Mouse (Mus musculus): ENCODE measurements at regions not wholly inside any gene's neighbourhood (a gene's known extent, or its start where the extent isn't known, plus 50 kb on each side); places are given as distances from the start of the nearest gene placed in this dataset.
"Not testable (repeated sequence)": the region's sequence is repeated elsewhere in the genome, so short reads cannot be mapped to it uniquely, and the experiment has no call there.

- no peak for DNase-seq (ENCODE audit: extremely low spot score, low spot score)
These were observed 987.6 kb upstream of the Gm38303 start for GRCm38 (mm10) chr3:11323101-11323500.

GRCm38 (mm10) chr3:11293001-11293400, 957.5 kb upstream of the Gm38303 start:
- Histone ChIP-seq H3K27me3 (ENCODE audit: poor library complexity, severe bottlenecking) (no peaks in the 10 kb centered on the region), H3K36me3 (replicated peaks) (no peaks in the 10 kb centered on the region), H3K4me3 (no peak overlapping the region), H3K4me1 (no peaks in the 10 kb centered on the region), H3K27ac (no peak overlapping the region), H3K9me3 (no peaks in the 10 kb centered on the region)
- 85% methylated on average over 3 of the region's 3 CpGs for WGBS
- DNase-seq (ENCODE audit: extremely low spot score, low spot score), result no peak

More at GRCm38 (mm10) chr3:11323101-11323500, 987.6 kb upstream of the Gm38303 start:
- no peaks in the 10 kb centered on the region for H3K9me3 ChIP-seq
- no peaks in the 10 kb centered on the region for H3K36me3 ChIP-seq (replicated peaks)
- 76% methylated on average over 2 of the region's 2 CpGs for WGBS
- H3K27me3 ChIP-seq (ENCODE audit: poor library complexity, severe bottlenecking), result no peaks in the 10 kb centered on the region
- H3K4me1 ChIP-seq, result no peaks in the 10 kb centered on the region
- no peak overlapping the region for H3K4me3 ChIP-seq
- no peak overlapping the region for H3K27ac ChIP-seq

GRCm38 (mm10) chr3:11261052-11261451, 925.6 kb upstream of the Gm38303 start:
- no peak overlapping the region for H3K27ac ChIP-seq
- H3K9me3 ChIP-seq, result no peaks in the 10 kb centered on the region
- no peaks in the 10 kb centered on the region for H3K4me1 ChIP-seq
- H3K4me3 ChIP-seq, result no peak overlapping the region
- no peak for DNase-seq (ENCODE audit: extremely low spot score, low spot score)
- no peaks in the 10 kb centered on the region for H3K27me3 ChIP-seq (ENCODE audit: poor library complexity, severe bottlenecking)
- H3K36me3 ChIP-seq (replicated peaks), result no peaks in the 10 kb centered on the region
- 92% methylated on average over 3 of the region's 3 CpGs for WGBS

GRCm38 (mm10) chr3:11213996-11214395, 878.5 kb upstream of the Gm38303 start:
- H3K4me1 ChIP-seq, result peaks cover 25% of the 10 kb centered on the region
- no peak for DNase-seq (ENCODE audit: extremely low spot score, low spot score)
- H3K36me3 ChIP-seq (replicated peaks), result no peaks in the 10 kb centered on the region
- H3K27me3 ChIP-seq (ENCODE audit: poor library complexity, severe bottlenecking), result no peaks in the 10 kb centered on the region
- H3K4me3 ChIP-seq, result no peak overlapping the region
- peak overlapping the region; percentile 78 for H3K27ac ChIP-seq
- H3K9me3 ChIP-seq, result no peaks in the 10 kb centered on the region
- WGBS, result 87% methylated on average over 2 of the region's 2 CpGs

GRCm38 (mm10) chr3:11212921-11213648, 877.6 kb upstream of the Gm38303 start:
- not testable (repeated sequence) for H3K27me3 ChIP-seq (ENCODE audit: poor library complexity, severe bottlenecking); H3K4me3 ChIP-seq; H3K36me3 ChIP-seq (replicated peaks); H3K9me3 ChIP-seq
- Histone ChIP-seq H3K4me1 (peaks cover 25% of the 10 kb centered on the region), H3K27ac (peak overlapping the region; percentile 78)
- DNase-seq (ENCODE audit: extremely low spot score, low spot score), result peak; percentile 28
- WGBS, result 45% methylated on average over 9 of the region's 9 CpGs

- H3K9me3 ChIP-seq, H3K4me3 ChIP-seq: not testable (repeated sequence)
- 29% methylated on average over 4 of the region's 4 CpGs for WGBS
These were observed 876.9 kb upstream of the Gm38303 start for GRCm38 (mm10) chr3:11212290-11212912.

GRCm38 (mm10) chr3:11210920-11211811, 875.7 kb upstream of the Gm38303 start:
- not testable (repeated sequence) for DNase-seq (ENCODE audit: extremely low spot score, low spot score); H3K36me3 ChIP-seq (replicated peaks)

More at GRCm38 (mm10) chr3:11212290-11212912, 876.9 kb upstream of the Gm38303 start:
- peak; percentile 24 for DNase-seq (ENCODE audit: extremely low spot score, low spot score)
- H3K27ac ChIP-seq, result peak overlapping the region; percentile 78; the same call in 1 of the 2 replicates
- not testable (repeated sequence) for H3K27me3 ChIP-seq (ENCODE audit: poor library complexity, severe bottlenecking); H3K36me3 ChIP-seq (replicated peaks)
- H3K4me1 ChIP-seq, result peaks cover 25% of the 10 kb centered on the region

GRCm38 (mm10) chr3:11174002-11174401, 838.5 kb upstream of the Gm38303 start:
- H3K4me1 ChIP-seq, result no peaks in the 10 kb centered on the region
- DNase-seq (ENCODE audit: extremely low spot score, low spot score), result no peak
- H3K36me3 ChIP-seq (replicated peaks), result no peaks in the 10 kb centered on the region
- H3K4me3 ChIP-seq, result no peak overlapping the region
- no peak overlapping the region for H3K27ac ChIP-seq
- no peaks in the 10 kb centered on the region for H3K9me3 ChIP-seq
- H3K27me3 ChIP-seq (ENCODE audit: poor library complexity, severe bottlenecking), result no peaks in the 10 kb centered on the region
- 76% methylated on average over 2 of the region's 2 CpGs for WGBS

More at GRCm38 (mm10) chr3:11210920-11211811, 875.7 kb upstream of the Gm38303 start:
- not testable (repeated sequence) for H3K27ac ChIP-seq; H3K9me3 ChIP-seq; H3K27me3 ChIP-seq (ENCODE audit: poor library complexity, severe bottlenecking); H3K4me3 ChIP-seq
- 60% methylated on average over 9 of the region's 10 CpGs for WGBS
- peaks cover 25% of the 10 kb centered on the region for H3K4me1 ChIP-seq

GRCm38 (mm10) chr3:11155350-11155749, 819.9 kb upstream of the Gm38303 start:
- 95% methylated on average over 1 of the region's 1 CpGs for WGBS

More at GRCm38 (mm10) chr3:11155350-11155749, 819.9 kb upstream of the Gm38303 start:
- Histone ChIP-seq H3K4me1 (no peaks in the 10 kb centered on the region), H3K4me3 (no peak overlapping the region), H3K27ac (no peak overlapping the region), H3K27me3 (ENCODE audit: poor library complexity, severe bottlenecking) (no peaks in the 10 kb centered on the region), H3K36me3 (replicated peaks) (no peaks in the 10 kb centered on the region), H3K9me3 (no peaks in the 10 kb centered on the region)
- no peak for DNase-seq (ENCODE audit: extremely low spot score, low spot score)

Measured in forebrain, embryonic 10.5 days (tissue).